Mouse (Mus musculus): ENCODE data around the gene Rplp1. TPM values are rescaled to one million over a fixed set of nuclear protein-coding genes. Genes with fewer than 3 reads are reported as not detected.

The Rplp1 gene
- total and polyA plus RNA-seq, 2 experiments from 2014 or later = 995 to 3,281 TPM

GRCm38 (mm10) chr9:61911300-61912128, 2.8 kb downstream of the Rplp1 start:
- WGBS = 53% methylated on average over 6 of the region's 6 CpGs
- peaks cover 6% of the 10 kb centered on the region for H3K4me1 ChIP-seq (ENCODE audit: insufficient read depth)

GRCm38 (mm10) chr9:61910526-61911256, 3.7 kb downstream of the Rplp1 start:
- Histone ChIP-seq H3K4me3 (ENCODE audit: low read depth, low read length) (no peak overlapping the region), H3K36me3 (ENCODE audit: insufficient read depth) (peaks cover 24% of the 10 kb centered on the region), H3K4me2 (ENCODE audit: low read depth) (no peak overlapping the region), H3K9ac (no peak overlapping the region), H3K9me3 (ENCODE audit: low read length) (no peaks in the 10 kb centered on the region), H3K4me1 (ENCODE audit: insufficient read depth) (peaks cover 6% of the 10 kb centered on the region), H3K27ac (ENCODE audit: low read depth, low read length) (no peak overlapping the region), H3K27me3 (ENCODE audit: insufficient read depth, low read length) (no peaks in the 10 kb centered on the region)
- WGBS = 50% methylated on average over 20 of the region's 20 CpGs
- ATAC-seq (no peak), DNase-seq (no peak)
- peak; percentile 38 for TF ChIP-seq CTCF (IDR thresholded peaks at IDR 0.05; ENCODE audit: low read depth)

More at GRCm38 (mm10) chr9:61911300-61912128, 2.8 kb downstream of the Rplp1 start:
- H3K4me3 ChIP-seq (ENCODE audit: low read depth, low read length) = no peak overlapping the region
- H3K9me3 ChIP-seq (ENCODE audit: low read length) = no peaks in the 10 kb centered on the region
- ATAC-seq = no peak
- no peak overlapping the region for H3K9ac ChIP-seq
- peaks cover 24% of the 10 kb centered on the region for H3K36me3 ChIP-seq (ENCODE audit: insufficient read depth)
- no peak for TF ChIP-seq CTCF (IDR thresholded peaks at IDR 0.05; ENCODE audit: low read depth)
- no peak overlapping the region for H3K27ac ChIP-seq (ENCODE audit: low read depth, low read length)
- no peak for DNase-seq
- no peaks in the 10 kb centered on the region for H3K27me3 ChIP-seq (ENCODE audit: insufficient read depth, low read length)
- H3K4me2 ChIP-seq (ENCODE audit: low read depth) = no peak overlapping the region

GRCm38 (mm10) chr9:61909633-61910032, 4.7 kb downstream of the Rplp1 start:
- 94% methylated on average over 1 of the region's 1 CpGs for WGBS
- no peak overlapping the region for H3K4me2 ChIP-seq (ENCODE audit: low read depth)
- TF ChIP-seq CTCF (IDR thresholded peaks at IDR 0.05; ENCODE audit: low read depth) = no peak
- no peak overlapping the region for H3K9ac ChIP-seq
- H3K4me1 ChIP-seq (ENCODE audit: insufficient read depth) = peaks cover 6% of the 10 kb centered on the region
- ATAC-seq = no peak
- no peak for DNase-seq
- no peaks in the 10 kb centered on the region for H3K27me3 ChIP-seq (ENCODE audit: insufficient read depth, low read length)
- no peak overlapping the region for H3K4me3 ChIP-seq (ENCODE audit: low read depth, low read length)
- no peaks in the 10 kb centered on the region for H3K9me3 ChIP-seq (ENCODE audit: low read length)
- H3K27ac ChIP-seq (ENCODE audit: low read depth, low read length) = no peak overlapping the region
- H3K36me3 ChIP-seq (ENCODE audit: insufficient read depth) = peaks cover 24% of the 10 kb centered on the region

- no peak for DNase-seq
- Histone ChIP-seq H3K27me3 (ENCODE audit: insufficient read depth, low read length) (no peaks in the 10 kb centered on the region), H3K27ac (ENCODE audit: low read depth, low read length) (no peak overlapping the region), H3K4me3 (ENCODE audit: low read depth, low read length) (no peak overlapping the region), H3K9ac (no peak overlapping the region), H3K36me3 (ENCODE audit: insufficient read depth) (peaks cover 24% of the 10 kb centered on the region), H3K9me3 (ENCODE audit: low read length) (no peaks in the 10 kb centered on the region), H3K4me2 (ENCODE audit: low read depth) (no peak overlapping the region), H3K4me1 (ENCODE audit: insufficient read depth) (peaks cover 6% of the 10 kb centered on the region)
- 91% methylated on average over 11 of the region's 11 CpGs for WGBS
- TF ChIP-seq CTCF (IDR thresholded peaks at IDR 0.05; ENCODE audit: low read depth) = no peak
- ATAC-seq = no peak
These were observed 5.4 kb downstream of the Rplp1 start for GRCm38 (mm10) chr9:61908832-61909407.

GRCm38 (mm10) chr9:61908341-61908740, 6.0 kb downstream of the Rplp1 start:
- H3K27ac ChIP-seq (ENCODE audit: low read depth, low read length) = no peak overlapping the region
- H3K4me3 ChIP-seq (ENCODE audit: low read depth, low read length) = no peak overlapping the region
- TF ChIP-seq CTCF (IDR thresholded peaks at IDR 0.05; ENCODE audit: low read depth) = no peak
- peaks cover 24% of the 10 kb centered on the region for H3K36me3 ChIP-seq (ENCODE audit: insufficient read depth)
- no peak overlapping the region for H3K4me2 ChIP-seq (ENCODE audit: low read depth)
- no peaks in the 10 kb centered on the region for H3K9me3 ChIP-seq (ENCODE audit: low read length)
- H3K4me1 ChIP-seq (ENCODE audit: insufficient read depth) = peaks cover 4% of the 10 kb centered on the region
- no peaks in the 10 kb centered on the region for H3K27me3 ChIP-seq (ENCODE audit: insufficient read depth, low read length)
- ATAC-seq (no peak), DNase-seq (no peak)
- H3K9ac ChIP-seq = no peak overlapping the region
- WGBS = 84% methylated on average over 3 of the region's 3 CpGs

GRCm38 (mm10) chr9:61907621-61908295, 6.6 kb downstream of the Rplp1 start:
- no peak for DNase-seq
- Histone ChIP-seq H3K36me3 (ENCODE audit: insufficient read depth) (peaks cover 22% of the 10 kb centered on the region), H3K4me2 (ENCODE audit: low read depth) (no peak overlapping the region), H3K4me1 (ENCODE audit: insufficient read depth) (no peaks in the 10 kb centered on the region), H3K27me3 (ENCODE audit: insufficient read depth, low read length) (no peaks in the 10 kb centered on the region), H3K4me3 (ENCODE audit: low read depth, low read length) (no peak overlapping the region), H3K9me3 (ENCODE audit: low read length) (no peaks in the 10 kb centered on the region), H3K9ac (no peak overlapping the region), H3K27ac (ENCODE audit: low read depth, low read length) (no peak overlapping the region)
- ATAC-seq = no peak
- 92% methylated on average over 4 of the region's 4 CpGs for whole genome bisulfite sequencing
- no peak for TF ChIP-seq CTCF (IDR thresholded peaks at IDR 0.05; ENCODE audit: low read depth)

Data from forebrain, postnatal 0 days (tissue).